Mouse (Mus musculus) left cerebral cortex, postnatal 36 days (tissue): ENCODE results near the gene Efcab9. TPM values are rescaled to one million over a fixed set of nuclear protein-coding genes. Genes with fewer than 3 reads are reported as not detected.

Experiments used
- total RNA-seq, 2 experiments: library from RNA; stranded (reverse); gene quantifications; 2 replicates each; pipeline ENCODE4 v1.2.3; 2021

Gene Efcab9
- total RNA-seq, 2 experiments from 2014 or later: 0.63 to 1.8 TPM

Other genes with a start within 250 kb of the Efcab9 start
- gene Hba-a1, start 248.6 kb downstream of the Efcab9 start, total RNA-seq: 100 to 1,000 TPM; 361 to 431 TPM
- not detected for gene Hbq1b, start 245.1 kb downstream of the Efcab9 start, total RNA-seq
- 100 to 1,000 TPM; 345 to 363 TPM for gene Hba-a2, start 235.6 kb downstream of the Efcab9 start, total RNA-seq
- 1 to 10 TPM in 1 of 2 experiments, under 1 TPM in 1; 0.72 to 1.0 TPM for gene Hbq1a, start 232.0 kb downstream of the Efcab9 start, total RNA-seq
- 10 to 100 TPM; 10.8 to 13.3 TPM for gene Sh3pxd2b, start 184.3 kb downstream of the Efcab9 start, total RNA-seq
- 10 to 100 TPM; 56.9 to 57.4 TPM for gene Ubtd2, start 76.7 kb downstream of the Efcab9 start, total RNA-seq
- gene Stk10, start 1.2 kb upstream of the Efcab9 start, total RNA-seq: 1 to 10 TPM; 6.7 to 8.7 TPM
- 100 to 1,000 TPM; 119 to 124 TPM for gene Fbxw11, start 110.6 kb upstream of the Efcab9 start, total RNA-seq